Mouse (Mus musculus) adrenal gland, adult 2 months (tissue): ENCODE data around the gene March10. TPM values are rescaled to one million over a fixed set of nuclear protein-coding genes. Genes with fewer than 3 reads are reported as not detected.

Source experiments
- DNase-seq: peaks from one replicate; pipeline ENCODE4 v3.0.0; 2021
- polyA plus RNA-seq: library from polyadenylated mRNA; depleted of rRNA; stranded (reverse); fragments of >200 nt; gene quantifications from 2 replicates; pipeline ENCODE4 v1.2.3, GENCODE M21; 2012
- total RNA-seq, 2 experiments: library from RNA; stranded (reverse); gene quantifications; 2 replicates each; pipeline ENCODE4 v1.2.3; 2021

The March10 gene
- total and polyA plus RNA-seq, 3 experiments, result not detected

- no peak for DNase-seq
These were observed 48.6 kb downstream of the March10 start for GRCm38 (mm10) chr11:105407846-105408441.

GRCm38 (mm10) chr11:105402355-105402754 is 54.2 kb downstream of the March10 start:
- no peak for DNase-seq

- no peak for DNase-seq
These were observed 66.2 kb downstream of the March10 start for GRCm38 (mm10) chr11:105390290-105390689.

GRCm38 (mm10) chr11:105388636-105389035 is 67.9 kb downstream of the March10 start:
- no peak for DNase-seq

GRCm38 (mm10) chr11:105385266-105385665 is 71.3 kb downstream of the March10 start:
- no peak for DNase-seq

GRCm38 (mm10) chr11:105375821-105376235 is 80.7 kb downstream of the March10 start:
- DNase-seq, result no peak

- no peak for DNase-seq
These were observed 81.9 kb downstream of the March10 start for GRCm38 (mm10) chr11:105374526-105375175.

- peak; percentile 50 for DNase-seq
These were observed 82.7 kb downstream of the March10 start for GRCm38 (mm10) chr11:105373881-105374280.

- no peak for DNase-seq
These were observed 84.7 kb downstream of the March10 start for GRCm38 (mm10) chr11:105371818-105372217.

- DNase-seq, result no peak
These were observed 86.8 kb downstream of the March10 start for GRCm38 (mm10) chr11:105369526-105370386.

GRCm38 (mm10) chr11:105368833-105369232 is 87.7 kb downstream of the March10 start:
- no peak for DNase-seq

- DNase-seq, result no peak
These were observed 89.4 kb downstream of the March10 start for GRCm38 (mm10) chr11:105367163-105367562.

- no peak for DNase-seq
These were observed 90.5 kb downstream of the March10 start for GRCm38 (mm10) chr11:105366051-105366450.

GRCm38 (mm10) chr11:105365611-105366010 is 90.9 kb downstream of the March10 start:
- DNase-seq, result no peak

- peak; percentile 57 for DNase-seq
These were observed 92.0 kb downstream of the March10 start for GRCm38 (mm10) chr11:105364386-105365065.

GRCm38 (mm10) chr11:105363598-105364385 is 92.7 kb downstream of the March10 start:
- peak; percentile 58 for DNase-seq

- DNase-seq, result peak; percentile 87
These were observed 93.5 kb downstream of the March10 start for GRCm38 (mm10) chr11:105362946-105363597.

GRCm38 (mm10) chr11:105362041-105362765 is 94.3 kb downstream of the March10 start:
- no peak for DNase-seq

GRCm38 (mm10) chr11:105356301-105356700 is 100.2 kb downstream of the March10 start:
- DNase-seq, result no peak

- no peak for DNase-seq
These were observed 102.6 kb downstream of the March10 start for GRCm38 (mm10) chr11:105353891-105354280.
